Mouse (Mus musculus) heart, embryonic 14.5 days (tissue): Measurements from ENCODE around the gene Exosc5. TPM values are rescaled to one million over a fixed set of nuclear protein-coding genes. Genes with fewer than 3 reads are reported as not detected.

Source experiments
- ATAC-seq: fragments of 200-750 bp; cut with Nextera tagmentation; 2 replicates; pipeline ENCODE4 v1.8.0; 2017; ENCODE audit warnings: low read depth, moderate TSS enrichment; ENCODE audit not compliant: insufficient number of reproducible peaks, insufficient read depth, low FRiP score
- H3K27ac ChIP-seq, 2 experiments: fragments of 200-500 bp in 1 of 2; fragments of 300-500 bp in 1 of 2; sonication (generic) in 1 of 2; replicated peaks in 1 of 2; 2 replicates each; pipeline ENCODE4 v1.5.1; 2012 to 2014; ENCODE audit warnings: low read depth in 2 of 2, low read length in 2 of 2, control low read depth in 1 of 2, mild to moderate bottlenecking in 1 of 2, mixed read lengths in 1 of 2; ENCODE audit not compliant: control insufficient read depth in 1 of 2, insufficient read depth in 1 of 2
- H3K27me3 ChIP-seq: fragments of 300-500 bp; sonication (generic); 2 replicates; pipeline ENCODE4 v1.6.1; 2014; ENCODE audit warnings: mild to moderate bottlenecking, low read length, control low read depth; ENCODE audit not compliant: control insufficient read depth, insufficient read depth
- H3K36me3 ChIP-seq: fragments of 300-500 bp; sonication (generic); 2 replicates; pipeline ENCODE4 v1.6.1; 2014; ENCODE audit warnings: mild to moderate bottlenecking, control low read depth, low read length, mixed read lengths; ENCODE audit not compliant: control insufficient read depth, insufficient read depth
- H3K4me1 ChIP-seq, 2 experiments: fragments of 200-500 bp in 1 of 2; fragments of 300-500 bp in 1 of 2; sonication (generic) in 1 of 2; 2 replicates each; pipeline ENCODE4 v1.6.1; 2012 to 2014; ENCODE audit warnings: low read length in 2 of 2, control low read depth in 1 of 2, mixed read lengths in 1 of 2; ENCODE audit not compliant: control insufficient read depth in 2 of 2, insufficient read depth in 2 of 2
- H3K4me2 ChIP-seq: fragments of 300-500 bp; sonication (generic); 2 replicates; pipeline ENCODE4 v1.6.1; 2014; ENCODE audit warnings: mild to moderate bottlenecking, low read length
- H3K4me3 ChIP-seq, 2 experiments: fragments of 200-500 bp in 1 of 2; fragments of 300-500 bp in 1 of 2; sonication (generic) in 1 of 2; 2 replicates each; pipeline ENCODE4 v1.5.1; 2012 to 2014; ENCODE audit warnings: low read length in 2 of 2, mild to moderate bottlenecking in 2 of 2, control low read depth in 1 of 2, low read depth in 1 of 2, moderate library complexity in 1 of 2; ENCODE audit not compliant: control insufficient read depth in 1 of 2, insufficient read depth in 1 of 2
- H3K9ac ChIP-seq: fragments of 300-500 bp; sonication (generic); 2 replicates; pipeline ENCODE4 v1.6.1; 2014; ENCODE audit warnings: mild to moderate bottlenecking, low read length
- H3K9me3 ChIP-seq: fragments of 300-500 bp; sonication (generic); 2 replicates; pipeline ENCODE4 v1.6.1; 2016; ENCODE audit warnings: low read length, control low read depth; ENCODE audit not compliant: control insufficient read depth
- WGBS: fragments of 180-500 bp; shearing (Covaris S2); extraction: QIAGEN DNeasy Blood & Tissue Kit; methylation state at CpG from one replicate; pipeline ENCODE4 v1.1.7; 2014; 5-methylcytosine and 5-hydroxymethylcytosine counted together
- polyA plus RNA-seq: library from polyadenylated mRNA; unstranded; fragments of >200 nt; fragmentation: Nextera tagmentation; extraction: Ambion mirVana; gene quantifications from 2 replicates; pipeline ENCODE4 v1.2.1, GENCODE M21; 2014

The Exosc5 gene
- polyA plus RNA-seq, 1 experiment from 2014 or later = 35.8 TPM

- H3K9ac ChIP-seq = no peak overlapping the region
- H3K27ac ChIP-seq = no peak overlapping the region
- H3K4me1 ChIP-seq = peaks cover 8 to 16% of the 10 kb centered on the region in 2 experiments; a peak in 2 of 4 replicates
- WGBS = 49% methylated on average over 4 of the region's 4 CpGs
- no peaks in the 10 kb centered on the region for H3K9me3 ChIP-seq
- ATAC-seq = no peak
- no peak overlapping the region for H3K4me2 ChIP-seq
- H3K27me3 ChIP-seq = peaks cover 29% of the 10 kb centered on the region
- H3K4me3 ChIP-seq = no peak overlapping the region
- peaks cover 10% of the 10 kb centered on the region; the same call in 1 of the 2 replicates for H3K36me3 ChIP-seq
These were observed 13.5 kb downstream of the Exosc5 start for GRCm38 (mm10) chr7:25672442-25672841.

GRCm38 (mm10) chr7:25674297-25674696, 15.3 kb downstream of the Exosc5 start:
- no peak overlapping the region for H3K4me3 ChIP-seq
- ATAC-seq = no peak
- no peak overlapping the region for H3K9ac ChIP-seq
- WGBS = 22% methylated on average over 9 of the region's 9 CpGs
- peaks cover 8 to 16% of the 10 kb centered on the region in 2 experiments; a peak in 2 of 4 replicates for H3K4me1 ChIP-seq
- H3K4me2 ChIP-seq = peak overlapping the region; percentile 59; the same call in 1 of the 2 replicates
- H3K27ac ChIP-seq = no peak overlapping the region
- peaks cover 29% of the 10 kb centered on the region for H3K27me3 ChIP-seq
- no peaks in the 10 kb centered on the region for H3K9me3 ChIP-seq
- no peaks in the 10 kb centered on the region for H3K36me3 ChIP-seq

GRCm38 (mm10) chr7:25674719-25675300, 15.8 kb downstream of the Exosc5 start, which contains the start of gene Tmem91:
Gene Tmem91, minus strand, starts transcription at chr7:25675166.
- 0 out of 2 replicates have a peak within 1 kb of the TSS, but pooled peaks have one; percentile 6 for H3K9ac ChIP-seq
- H3K36me3 ChIP-seq = no peaks in the 10 kb centered on the region
- H3K4me1 ChIP-seq = peaks cover 8 to 16% of the 10 kb centered on the region in 2 experiments; a peak in 2 of 4 replicates
- H3K4me3 ChIP-seq = peak within 1 kb of the TSS; percentile 20 to 27; a peak in 3 of 4 replicates
- H3K27ac ChIP-seq = no peak within 1 kb of the TSS
- H3K27me3 ChIP-seq = peaks cover 29% of the 10 kb centered on the region
- H3K4me2 ChIP-seq = peak within 1 kb of the TSS; percentile 59
- WGBS = 2% methylated on average over 29 of the region's 29 CpGs
- H3K9me3 ChIP-seq = no peaks in the 10 kb centered on the region
- no peak for ATAC-seq

- peaks cover 29% of the 10 kb centered on the region for H3K27me3 ChIP-seq
These were observed 16.4 kb downstream of the Exosc5 start for GRCm38 (mm10) chr7:25675405-25675804.

GRCm38 (mm10) chr7:25676085-25676781, 17.3 kb downstream of the Exosc5 start:
- Histone ChIP-seq H3K36me3 (no peaks in the 10 kb centered on the region), H3K27ac (no peak overlapping the region), H3K27me3 (peaks cover 29% of the 10 kb centered on the region), H3K9me3 (no peaks in the 10 kb centered on the region), H3K9ac (no peak overlapping the region), H3K4me1 (peaks cover 9 to 25% of the 10 kb centered on the region in 2 experiments), H3K4me2 (no peak overlapping the region), H3K4me3 (no peak overlapping the region)
- ATAC-seq = no peak
- 46% methylated on average over 15 of the region's 15 CpGs for WGBS

More at GRCm38 (mm10) chr7:25675405-25675804, 16.4 kb downstream of the Exosc5 start:
- Histone ChIP-seq H3K27ac (no peak overlapping the region), H3K4me3 (peak overlapping the region in 1 of 2 experiments; percentile 27; a peak in 1 of 4 replicates), H3K4me2 (peak overlapping the region; percentile 59), H3K36me3 (no peaks in the 10 kb centered on the region), H3K9ac (no peak overlapping the region), H3K9me3 (no peaks in the 10 kb centered on the region), H3K4me1 (peaks cover 8 to 21% of the 10 kb centered on the region in 2 experiments; a peak in 2 of 4 replicates)
- 44% methylated on average over 6 of the region's 6 CpGs for WGBS
- no peak for ATAC-seq

- Histone ChIP-seq H3K4me3 (no peak overlapping the region), H3K4me1 (peaks cover 10 to 28% of the 10 kb centered on the region in 2 experiments), H3K4me2 (no peak overlapping the region), H3K9ac (no peak overlapping the region), H3K27ac (0 out of 4 replicates have a peak overlapping the region, but pooled peaks of 1 of the 2 experiments have one; percentile 2), H3K36me3 (no peaks in the 10 kb centered on the region), H3K27me3 (peaks cover 29% of the 10 kb centered on the region), H3K9me3 (no peaks in the 10 kb centered on the region)
- 90% methylated on average over 7 of the region's 7 CpGs for WGBS
- ATAC-seq = no peak
These were observed 18.0 kb downstream of the Exosc5 start for GRCm38 (mm10) chr7:25677013-25677412.

GRCm38 (mm10) chr7:25679971-25680370, 21.0 kb downstream of the Exosc5 start:
- peak overlapping the region; percentile 82 for H3K9ac ChIP-seq
- H3K9me3 ChIP-seq = no peaks in the 10 kb centered on the region
- H3K4me1 ChIP-seq = peaks cover 11 to 23% of the 10 kb centered on the region in 2 experiments
- ATAC-seq = no peak
- peaks cover 11% of the 10 kb centered on the region for H3K27me3 ChIP-seq
- peak overlapping the region; percentile 9 to 93 for H3K27ac ChIP-seq
- peak overlapping the region; percentile 76 for H3K4me2 ChIP-seq
- H3K36me3 ChIP-seq = no peaks in the 10 kb centered on the region
- 6% methylated on average over 6 of the region's 6 CpGs for WGBS
- peak overlapping the region in 1 of 2 experiments; percentile 73; a peak in 2 of 4 replicates for H3K4me3 ChIP-seq
